In genomic region chr6:81714867-81715266, GRCm38 (mm10) we compare ENCODE assay signal across 30 mouse cellular contexts.
DNase-seq lines count a peak whose midpoint lies in the region; ATAC-seq and TF ChIP-seq lines count a peak whose summit lies in the region.
"Had no signal": no experiment of that assay in that cellular context is flagged by ENCODE, and none has a peak within 500 bp of the region (broad histone marks: within the 10 kb centered on the region; RNA-seq: fewer than 3 reads in every experiment).

No protein-coding gene starts in this region.

- DNase-seq in cerebellum, postnatal 25 days: peak; percentile 20 to 29
- no peak for DNase-seq in cerebellum, adult 11 months
- DNase-seq in heart, adult 11 months: peak; percentile 64
- DNase-seq in heart, postnatal 4 days: no peak
- no peak for DNase-seq in lung, embryonic 14.5 days
- DNase-seq in lung, postnatal 36 days: no peak
- DNase-seq in testis, postnatal 14 days (ENCODE audit: low spot score): no peak
- DNase-seq: adrenal gland, postnatal 10 days; B cell, adult 2 months; cerebellum, adult 11-12 months; gastrocnemius, postnatal 36 days; kidney, adult 2 months; lung, postnatal 4 days; retina, postnatal 1 day; right cerebral cortex, postnatal 4 days; thymus, adult 18-20 months; thymus, postnatal 36 days had no signal

- H3K27me3 ChIP-seq in lung, embryonic 14.5 days (ENCODE audit: insufficient read depth, low read length): no peaks in the 10 kb centered on the region
- H3K27me3 ChIP-seq: CH12.LX; hindbrain, embryonic 13.5 days; limb, embryonic 15.5 days; lung, embryonic 15.5 days; neural tube, embryonic 13.5 days; stomach, embryonic 15.5 days had no signal

- no peak overlapping the region for H3K9ac ChIP-seq in lung, embryonic 14.5 days
- H3K9ac ChIP-seq: hindbrain, embryonic 13.5 days; limb, embryonic 15.5 days; liver, embryonic 14.5 days; lung, embryonic 15.5 days; neural tube, embryonic 13.5 days; stomach, embryonic 15.5 days had no signal

- no peak overlapping the region for H3K4me3 ChIP-seq in lung, embryonic 14.5 days (ENCODE audit: low read depth, low read length)
- H3K4me3 ChIP-seq: embryonic facial prominence, embryonic 10.5 days; hindbrain, embryonic 13.5 days; limb, embryonic 15.5 days; lung, embryonic 15.5 days; myocyte; neural tube, embryonic 13.5 days; stomach, embryonic 15.5 days had no signal

- H3K36me3 ChIP-seq in lung, embryonic 14.5 days (ENCODE audit: insufficient read depth): no peaks in the 10 kb centered on the region
- H3K36me3 ChIP-seq: embryonic facial prominence, embryonic 10.5 days; G1E; hindbrain, embryonic 13.5 days; limb, embryonic 15.5 days; lung, embryonic 15.5 days; neural tube, embryonic 13.5 days; stomach, embryonic 15.5 days had no signal

- H3K27ac ChIP-seq in lung, embryonic 14.5 days (ENCODE audit: low read depth): no peak overlapping the region
- H3K27ac ChIP-seq: embryonic facial prominence, embryonic 10.5 days; hindbrain, embryonic 13.5 days; kidney, postnatal 0 days; limb, embryonic 15.5 days; liver, embryonic 14.5 days; lung, embryonic 15.5 days; neural tube, embryonic 13.5 days; stomach, embryonic 15.5 days had no signal

- no peak for TF ChIP-seq CTCF in lung, embryonic 14.5 days (IDR thresholded peaks at IDR 0.05; ENCODE audit: low read depth)

- no peak overlapping the region for H3K4me2 ChIP-seq in lung, embryonic 14.5 days
- H3K4me2 ChIP-seq: hindbrain, embryonic 13.5 days; limb, embryonic 15.5 days; lung, embryonic 15.5 days; neural tube, embryonic 13.5 days; stomach, embryonic 15.5 days had no signal

- ATAC-seq in lung, embryonic 14.5 days (ENCODE audit: insufficient read depth): peak; percentile 31; the same call in 1 of the 2 replicates
- ATAC-seq: midbrain, embryonic 16.5 days; Patski had no signal

- H3K9me3 ChIP-seq in lung, embryonic 14.5 days (ENCODE audit: low read depth, low read length): no peaks in the 10 kb centered on the region
- H3K9me3 ChIP-seq: embryonic facial prominence, embryonic 10.5 days; hindbrain, embryonic 13.5 days; limb, embryonic 15.5 days; lung, embryonic 15.5 days; neural tube, embryonic 13.5 days; stomach, embryonic 15.5 days had no signal

- no peaks in the 10 kb centered on the region for H3K4me1 ChIP-seq in lung, embryonic 14.5 days (ENCODE audit: insufficient read depth)
- H3K4me1 ChIP-seq: limb, embryonic 15.5 days; lung, embryonic 15.5 days; stomach, embryonic 15.5 days had no signal

- 41% methylated on average over 3 of the region's 3 CpGs for WGBS in lung, embryonic 14.5 days

Comparison
In these comparisons a context has a peak if more than half of its experiments do, and no peak if none do; other contexts are left out.
1. DNase-seq: peak in cerebellum, postnatal 25 days (2 of 2) and heart, adult 11 months (single experiment); none in cerebellum, adult 11 months (single experiment), heart, postnatal 4 days (single experiment), lung, embryonic 14.5 days (single experiment), lung, postnatal 36 days (single experiment) and testis, postnatal 14 days (single experiment).